Mouse (Mus musculus) embryonic fibroblast, embryonic 13.5 days (primary cell): Measurements from ENCODE around the gene Miga2. TPM values are rescaled to one million over a fixed set of nuclear protein-coding genes. Genes with fewer than 3 reads are reported as not detected.

Source experiments
- H3K27ac ChIP-seq: 2 replicates; pipeline ENCODE4 v1.5.1; 2012; ENCODE audit warnings: low read length, control low read depth, inconsistent platforms; ENCODE audit not compliant: insufficient read depth
- H3K4me1 ChIP-seq: 2 replicates; pipeline ENCODE4 v1.6.1; 2011; ENCODE audit warnings: low read length; ENCODE audit not compliant: control insufficient read depth, insufficient read depth
- H3K4me3 ChIP-seq: 2 replicates; pipeline ENCODE4 v1.5.1; 2011; ENCODE audit warnings: mild to moderate bottlenecking, control low read depth, low read length; ENCODE audit not compliant: insufficient read depth
- CTCF ChIP-seq: IDR thresholded peaks from 2 replicates; pipeline ENCODE4 v1.5.1; 2011; ENCODE audit warnings: mild to moderate bottlenecking, control low read depth, low read length, moderate library complexity, borderline replicate concordance; ENCODE audit not compliant: insufficient read depth
- POLR2A ChIP-seq: IDR thresholded peaks from 2 replicates; pipeline ENCODE4 v1.6.1; 2011; ENCODE audit warnings: low read depth, mild to moderate bottlenecking, control low read depth, low read length, moderate library complexity
- polyA plus RNA-seq: library from polyadenylated mRNA; stranded (reverse); fragments of >200 nt; gene quantifications from 2 replicates; pipeline ENCODE4 v1.2.4, GENCODE M21; 2011; ENCODE audit warnings: low read depth; ENCODE audit not compliant: missing spikeins, insufficient read length

The Miga2 gene
- polyA plus RNA-seq, 1 experiment: 15.9 TPM

DNA sequence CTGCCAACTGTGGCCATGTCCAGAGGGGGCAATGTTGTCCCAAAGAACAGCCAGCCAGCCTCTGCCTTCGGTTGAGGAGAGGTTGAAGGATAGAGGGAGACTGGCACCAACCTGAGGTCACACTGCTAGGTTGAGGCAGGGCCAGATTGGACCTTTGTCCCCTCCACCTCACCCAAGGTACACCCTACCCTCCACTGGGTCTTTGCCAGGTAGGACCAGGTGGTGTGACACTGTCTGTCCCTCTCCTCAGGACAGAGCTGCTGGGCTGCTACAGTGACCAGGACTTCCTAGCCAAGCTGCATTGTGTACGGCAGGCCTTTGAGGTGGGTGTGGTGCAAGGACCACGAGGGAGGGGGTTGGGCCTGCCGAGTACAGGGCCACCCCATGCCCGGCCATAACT, 13.7 kb downstream of the Miga2 start:
- Histone ChIP-seq H3K27ac (no peak overlapping the region), H3K4me3 (no peak overlapping the region), H3K4me1 (no peaks in the 10 kb centered on the region)
- TF ChIP-seq CTCF: no peak
- no peak for TF ChIP-seq POLR2A

DNA sequence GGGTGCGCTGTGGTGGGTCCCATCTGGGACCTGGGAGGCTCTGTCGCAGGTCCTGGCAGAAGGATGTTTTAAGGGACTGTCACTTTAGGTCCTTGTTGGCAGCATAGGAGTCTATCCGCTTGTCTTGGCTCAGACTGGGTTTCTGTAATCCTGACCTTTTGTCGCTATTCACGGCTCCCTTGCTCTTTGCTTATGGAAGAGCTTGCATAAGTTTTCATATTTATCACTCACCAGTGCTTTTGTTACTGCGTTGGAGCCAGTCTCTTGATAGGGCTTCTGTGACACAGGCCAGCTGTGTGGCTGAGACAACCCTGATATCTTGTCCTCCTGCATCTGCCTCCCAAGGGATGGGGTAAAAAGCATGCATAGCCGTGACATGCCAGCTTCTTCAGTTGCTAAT, 15.3 kb downstream of the Miga2 start:
- Histone ChIP-seq H3K27ac (no peak overlapping the region), H3K4me3 (no peak overlapping the region), H3K4me1 (no peaks in the 10 kb centered on the region)
- TF ChIP-seq POLR2A (no peak), CTCF (no peak)

DNA sequence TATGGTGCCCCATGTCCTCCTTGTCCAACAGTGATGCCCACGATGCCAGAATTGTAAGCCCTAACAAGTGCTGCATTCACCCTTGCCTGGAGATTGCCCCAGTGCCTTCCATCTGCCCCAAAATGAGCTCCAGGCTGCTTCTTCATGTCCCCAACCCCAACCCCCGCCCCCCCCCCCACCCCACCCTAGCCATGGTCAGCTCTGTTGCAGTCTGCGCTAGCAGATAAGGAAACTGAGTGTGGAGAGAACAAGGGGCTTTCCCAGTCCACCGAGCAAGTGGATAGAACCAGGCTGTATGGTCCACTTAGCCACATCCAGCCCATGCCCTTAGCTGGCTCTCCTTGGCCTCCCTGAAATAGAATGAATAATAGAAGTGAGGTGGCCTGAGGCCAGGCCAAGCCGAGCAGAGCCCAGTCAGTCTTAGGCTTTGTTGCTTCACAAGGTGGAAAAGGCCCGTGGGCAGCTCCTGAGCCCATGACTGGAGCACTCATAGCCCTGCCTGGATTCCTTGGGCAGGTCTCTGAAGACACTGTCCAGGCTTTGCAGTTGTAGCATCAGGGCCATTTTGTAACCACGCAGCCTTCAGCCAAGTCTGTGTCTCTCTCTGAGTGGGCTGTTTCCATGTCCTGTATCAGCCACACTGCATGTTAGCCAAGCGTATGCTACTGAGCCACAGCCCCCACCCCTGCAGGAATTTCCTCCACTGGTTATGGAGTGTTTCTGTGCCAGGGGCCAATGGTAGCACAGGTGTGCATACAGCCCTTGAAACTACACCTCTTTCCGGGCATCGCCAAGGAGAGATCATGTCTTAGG, 16.7 kb downstream of the Miga2 start:
- H3K27ac ChIP-seq: no peak overlapping the region
- H3K4me1 ChIP-seq: no peaks in the 10 kb centered on the region
- H3K4me3 ChIP-seq: no peak overlapping the region
- no peak for TF ChIP-seq POLR2A
- no peak for TF ChIP-seq CTCF

DNA sequence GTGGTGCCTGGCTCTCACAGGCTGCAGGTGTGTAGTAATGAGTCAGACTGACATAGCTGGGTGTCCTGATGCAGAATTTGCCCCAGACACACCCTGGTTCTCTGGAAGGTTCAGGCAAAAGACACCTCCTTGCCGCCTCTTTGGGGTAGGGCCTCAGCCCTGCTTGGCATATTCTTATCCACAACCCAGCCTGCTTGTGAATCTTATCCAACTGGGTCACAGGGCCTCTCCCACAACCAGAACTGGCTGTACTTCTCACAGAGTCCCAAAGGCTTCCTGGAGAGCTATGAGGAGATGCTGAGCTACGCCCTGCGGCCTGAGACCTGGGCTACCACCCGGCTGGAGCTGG, 17.3 kb downstream of the Miga2 start:
- Histone ChIP-seq H3K4me1 (no peaks in the 10 kb centered on the region), H3K4me3 (no peak overlapping the region), H3K27ac (no peak overlapping the region)
- TF ChIP-seq CTCF (no peak), POLR2A (no peak)

DNA sequence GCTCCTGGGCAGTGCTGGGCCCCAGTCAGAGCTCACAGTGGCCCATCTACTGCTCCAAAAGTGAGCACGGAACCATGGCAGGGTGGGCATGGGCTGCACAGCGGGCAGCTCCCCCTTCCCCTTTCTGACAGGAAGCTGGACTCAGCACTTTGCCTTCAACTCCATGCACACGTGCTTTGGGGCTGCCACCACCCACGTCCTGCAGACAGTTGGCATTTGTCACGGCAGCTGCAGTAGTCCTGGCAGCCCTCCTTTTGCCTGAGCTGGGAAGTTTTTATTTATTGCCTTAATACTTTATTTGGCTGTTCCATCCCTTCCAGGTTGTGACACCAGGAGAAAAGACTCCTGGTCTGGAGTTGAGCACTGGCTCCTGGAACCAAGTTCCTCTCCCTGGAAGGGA, 20.8 kb downstream of the Miga2 start:
- Histone ChIP-seq H3K27ac (no peak overlapping the region), H3K4me3 (no peak overlapping the region), H3K4me1 (no peaks in the 10 kb centered on the region)
- TF ChIP-seq CTCF (no peak), POLR2A (no peak)

DNA sequence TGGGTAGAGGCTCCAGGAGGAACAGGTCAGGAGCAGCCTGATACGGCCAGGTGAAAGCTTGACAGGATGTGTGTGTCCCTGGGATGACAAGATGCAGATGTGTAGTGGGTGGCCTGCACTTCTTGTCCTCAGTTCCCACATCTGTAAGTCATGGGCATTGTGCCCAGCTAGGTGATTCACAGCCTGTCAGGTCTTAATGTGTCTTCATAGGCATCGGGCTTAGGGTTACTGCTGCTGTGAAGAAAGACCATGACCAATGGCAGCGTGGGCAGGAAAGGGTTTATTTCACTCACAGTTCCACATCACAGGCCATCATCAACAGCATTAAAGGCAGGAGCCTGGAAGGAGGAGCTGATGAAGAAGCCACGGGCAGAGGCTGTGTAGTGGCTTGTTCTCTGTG, 21.6 kb downstream of the Miga2 start:
- TF ChIP-seq POLR2A (no peak), CTCF (no peak)
- Histone ChIP-seq H3K4me1 (no peaks in the 10 kb centered on the region), H3K27ac (no peak overlapping the region)

DNA sequence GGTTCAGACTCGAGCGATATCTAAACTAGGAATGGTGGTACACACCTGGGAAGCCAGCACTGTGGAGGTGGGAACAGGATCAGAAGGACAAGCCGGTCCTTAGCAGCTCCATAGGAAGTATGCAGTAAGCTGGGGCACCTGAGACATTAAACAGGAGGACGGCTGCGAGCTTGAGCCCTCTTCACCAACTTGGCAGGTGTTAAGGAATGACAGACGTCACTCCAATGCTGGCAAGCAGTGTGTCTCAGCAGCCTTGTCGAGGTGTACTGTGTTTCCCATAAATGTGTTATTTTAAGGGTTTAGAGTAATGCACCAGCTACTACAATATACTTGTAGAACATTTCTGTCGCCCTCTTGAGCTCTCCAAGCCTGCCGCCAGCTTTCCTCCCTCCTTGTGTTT, 22.9 kb downstream of the Miga2 start:
- Histone ChIP-seq H3K27ac (no peak overlapping the region), H3K4me3 (no peak overlapping the region), H3K4me1 (no peaks in the 10 kb centered on the region)
- no peak for TF ChIP-seq CTCF
- TF ChIP-seq POLR2A: no peak

More for the DNA sequence above, 21.6 kb downstream of the Miga2 start:
- no peak overlapping the region for H3K4me3 ChIP-seq

DNA sequence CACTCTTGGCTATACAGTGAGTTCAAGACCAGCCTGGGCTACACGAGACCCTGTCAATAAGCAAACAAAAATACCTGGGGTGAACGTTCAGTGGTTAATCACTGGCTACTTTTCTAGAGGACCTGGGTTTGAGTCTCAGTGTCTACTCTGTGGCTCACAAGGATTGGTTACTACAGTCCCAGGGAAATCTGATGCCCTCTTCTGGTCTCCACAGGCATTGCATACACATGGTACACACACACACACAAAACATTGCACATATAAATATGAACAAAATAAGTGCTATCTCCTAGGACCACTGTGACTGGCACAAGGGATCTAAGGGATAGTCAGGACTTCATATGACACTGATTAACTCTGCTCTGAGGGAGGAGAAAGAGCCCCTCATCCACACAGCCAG, 25.0 kb downstream of the Miga2 start:
- TF ChIP-seq POLR2A (no peak), CTCF (no peak)
- Histone ChIP-seq H3K27ac (no peak overlapping the region), H3K4me1 (peaks cover 3% of the 10 kb centered on the region; the same call in 1 of the 2 replicates), H3K4me3 (no peak overlapping the region)

DNA sequence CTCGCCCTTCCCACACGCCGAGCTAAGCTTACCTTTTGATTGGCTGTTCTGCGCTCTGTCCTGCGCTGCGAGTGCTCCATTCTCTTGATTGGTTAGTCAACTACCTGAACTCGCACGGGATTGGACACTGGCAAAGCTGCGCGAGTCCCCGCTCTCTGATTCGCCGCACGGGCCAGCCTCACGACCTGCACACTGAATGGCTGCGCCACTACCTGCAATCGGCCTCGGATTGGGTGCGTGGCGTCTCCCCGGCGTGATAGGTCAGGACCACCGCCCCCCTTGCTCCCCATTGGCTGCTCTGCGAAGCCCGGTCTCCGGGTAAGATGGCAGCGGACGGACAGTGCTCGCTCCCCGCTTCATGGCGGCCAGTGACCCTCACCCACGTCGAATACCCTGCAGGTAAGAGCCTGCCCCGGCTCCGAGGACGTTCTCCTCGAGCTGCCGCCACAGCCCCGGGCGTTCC, 28.1 kb downstream of the Miga2 start, which contains the start of gene Dolpp1:
Dolpp1 (plus strand) TSS at position 141 of the 463 bp plus-strand sequence.
- TF ChIP-seq CTCF (no peak), POLR2A (peak; percentile 65; the same call in 1 of the 2 replicates)

More for the DNA sequence above, 28.1 kb downstream of the Miga2 start, which contains the start of gene Dolpp1:
- Histone ChIP-seq H3K4me3 (peak within 1 kb of the TSS; percentile 76), H3K4me1 (peaks cover 3% of the 10 kb centered on the region; the same call in 1 of the 2 replicates), H3K27ac (peak within 1 kb of the TSS; percentile 45)
